Mouse (Mus musculus): ENCODE data around the gene Osbpl3.

- TF ChIP-seq POLR2A (IDR thresholded peaks at IDR 0.05; ENCODE audit: insufficient read depth, low read depth, low read length) (no peak), CTCF (IDR thresholded peaks at IDR 0.05; ENCODE audit: insufficient read depth, low read depth, low read length) (no peak)
Measured at GRCm38 (mm10) chr6:50462026-50462425, 6.0 kb upstream of the Osbpl3 start.

Data from olfactory bulb, adult 2 months (tissue).